Mouse (Mus musculus): ENCODE data around the gene Slc24a3.

Slc24a3 gene

DNA sequence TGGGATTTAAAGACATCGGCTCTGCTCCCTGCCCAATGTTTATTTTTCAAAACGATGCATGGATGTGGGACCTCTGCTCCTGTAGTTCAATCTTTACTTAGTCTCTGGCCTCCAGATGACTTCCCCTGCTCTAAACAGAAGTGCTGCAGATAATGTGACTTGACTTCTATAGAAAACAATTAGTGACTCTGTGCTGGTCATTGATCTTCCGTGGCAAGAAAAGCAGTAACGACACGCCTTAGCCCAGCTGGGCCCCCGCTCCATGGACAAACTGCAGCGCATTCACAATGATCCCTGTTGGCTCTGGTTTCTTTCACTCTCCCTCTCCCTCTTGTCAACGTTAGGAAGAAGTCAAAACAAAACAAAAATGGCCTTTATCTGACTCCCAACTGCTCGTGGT lies 453.6 kb downstream of the Slc24a3 start:
- DNase-seq (ENCODE audit: low spot score), result no peak

DNA sequence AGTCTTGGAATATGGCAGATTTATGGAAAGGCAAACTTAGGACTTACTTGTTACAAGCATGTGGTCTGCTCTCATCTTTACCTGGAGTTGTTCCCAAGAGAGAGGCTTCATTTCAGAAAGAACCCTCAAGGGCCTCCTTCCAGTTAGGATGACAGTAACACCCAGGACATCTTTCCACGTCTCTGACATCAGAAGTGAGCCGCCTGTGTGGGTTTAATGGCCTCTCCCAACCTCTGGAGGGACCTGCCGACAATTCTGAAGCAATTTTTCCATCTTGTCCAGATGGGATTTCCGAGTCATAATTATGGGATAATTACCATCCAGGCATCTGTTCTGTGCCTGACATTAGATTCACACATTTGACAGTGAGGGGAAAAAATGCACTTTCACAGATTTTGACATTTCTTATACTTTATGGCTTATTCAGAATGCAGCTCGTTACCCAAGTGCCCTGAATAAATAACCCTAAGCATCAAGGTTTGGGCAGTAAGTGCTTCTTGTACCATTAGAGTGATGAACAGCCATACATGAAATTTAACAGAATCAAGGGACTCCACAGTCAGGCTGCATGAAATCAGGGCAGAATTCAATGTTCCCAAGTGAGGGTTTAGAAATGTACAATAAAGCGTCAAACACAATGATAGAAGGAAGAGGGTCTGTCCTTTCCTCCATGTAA lies 463.7 kb downstream of the Slc24a3 start:
- DNase-seq (ENCODE audit: low spot score), result no peak

DNA sequence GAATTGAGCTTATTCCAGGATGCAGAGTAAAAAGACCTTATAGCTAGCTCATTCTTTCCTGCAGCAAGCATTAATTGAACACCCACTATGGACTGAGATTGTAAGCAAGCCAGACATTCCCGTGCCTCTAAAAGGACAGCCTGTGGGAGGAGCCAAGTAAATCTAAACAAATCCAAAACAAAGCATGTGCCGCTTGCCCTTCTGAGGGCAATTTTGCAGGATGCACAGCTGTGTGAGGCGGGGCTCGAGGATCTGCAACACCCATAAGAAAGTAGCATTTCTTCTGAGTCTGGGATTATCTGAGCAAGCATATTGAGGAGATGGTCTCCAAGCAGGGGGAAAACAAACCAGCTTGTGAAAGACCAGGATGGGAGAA lies 464.2 kb downstream of the Slc24a3 start:
- DNase-seq (ENCODE audit: low spot score), result no peak

DNA sequence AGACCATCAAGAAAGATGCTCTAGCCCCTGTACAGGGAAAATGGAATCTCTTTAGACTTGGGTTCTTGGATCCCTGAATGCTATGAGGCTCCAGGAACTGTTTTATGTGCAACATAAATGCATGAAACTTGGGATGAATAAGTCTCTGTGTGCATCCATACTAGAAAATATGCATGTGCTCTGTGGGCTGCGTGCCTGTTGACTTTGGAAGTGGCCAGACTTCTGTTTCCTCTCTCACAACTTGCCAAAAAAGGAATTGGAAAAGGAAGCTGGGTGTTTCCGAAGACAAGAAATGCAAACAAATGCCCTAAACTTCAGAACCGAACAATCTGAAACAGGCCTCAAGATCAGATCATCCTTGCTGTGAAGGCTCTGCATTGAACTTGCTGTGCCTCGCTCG lies 466.3 kb downstream of the Slc24a3 start:
- DNase-seq (ENCODE audit: low spot score), result no peak

DNA sequence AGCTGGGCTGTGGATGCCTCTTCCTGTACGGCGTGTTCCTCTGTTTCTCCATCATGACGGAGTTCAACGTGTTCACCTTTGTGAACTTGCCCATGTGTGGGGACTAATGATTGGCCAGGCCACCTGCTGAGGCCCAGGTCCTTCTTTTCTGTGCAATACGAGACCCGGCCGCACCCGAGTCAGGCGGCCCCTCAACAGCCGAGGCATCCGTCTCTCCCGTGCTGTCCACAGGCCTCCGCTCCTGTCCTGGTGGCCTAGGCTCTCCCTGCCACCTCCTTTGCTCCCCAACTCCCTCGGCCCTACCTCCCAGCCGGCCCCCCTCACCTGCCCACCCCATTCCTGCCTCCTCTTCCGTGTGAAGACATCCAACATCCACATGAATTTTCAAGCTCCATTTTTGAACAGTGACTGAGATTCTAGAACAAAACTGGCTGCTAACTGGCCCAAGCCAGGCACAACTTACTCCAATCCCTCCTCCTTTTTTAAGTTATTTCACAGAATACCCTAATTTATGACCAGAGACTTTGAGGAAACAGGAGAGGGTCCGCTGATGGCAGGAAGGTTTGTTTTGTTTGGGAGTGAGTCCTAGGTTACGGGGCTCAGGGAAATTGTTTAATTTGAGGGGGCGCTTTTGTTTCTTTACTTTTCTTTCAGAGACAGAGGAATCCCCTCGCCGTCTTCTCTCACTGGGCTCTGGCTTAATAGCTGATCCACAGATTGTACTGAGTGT lies 472.9 kb downstream of the Slc24a3 start:
- no peak for DNase-seq (ENCODE audit: low spot score)

DNA sequence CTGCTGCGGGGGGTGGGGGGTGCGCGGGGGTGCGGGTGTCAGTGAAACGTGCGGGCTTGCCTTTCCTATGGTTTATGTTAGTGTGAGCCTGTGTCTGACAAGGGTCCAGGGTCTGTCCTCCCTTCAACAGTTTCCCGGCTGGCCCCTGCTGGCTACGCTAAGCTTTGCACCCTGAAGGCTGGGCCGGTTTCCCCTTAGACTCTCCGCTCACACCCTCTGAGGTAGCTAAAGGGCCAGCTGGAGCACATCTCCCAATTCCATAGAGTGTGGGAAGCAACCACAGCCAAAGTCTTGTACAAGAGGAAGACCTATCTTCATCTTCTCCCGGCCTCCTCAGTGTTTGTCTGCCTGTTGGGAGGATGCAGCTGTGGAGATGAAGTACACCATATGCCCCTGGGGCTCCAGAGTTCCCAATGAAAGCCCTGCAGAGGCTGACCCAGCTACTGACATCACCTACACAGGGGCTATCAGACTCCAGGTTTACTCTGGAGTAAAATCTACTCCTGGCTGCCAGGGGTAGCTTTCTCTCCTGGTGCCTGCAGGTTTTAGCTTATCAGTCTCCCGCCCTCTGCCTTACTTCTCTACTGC lies 487.9 kb downstream of the Slc24a3 start:
- no peak for DNase-seq (ENCODE audit: low spot score)

DNA sequence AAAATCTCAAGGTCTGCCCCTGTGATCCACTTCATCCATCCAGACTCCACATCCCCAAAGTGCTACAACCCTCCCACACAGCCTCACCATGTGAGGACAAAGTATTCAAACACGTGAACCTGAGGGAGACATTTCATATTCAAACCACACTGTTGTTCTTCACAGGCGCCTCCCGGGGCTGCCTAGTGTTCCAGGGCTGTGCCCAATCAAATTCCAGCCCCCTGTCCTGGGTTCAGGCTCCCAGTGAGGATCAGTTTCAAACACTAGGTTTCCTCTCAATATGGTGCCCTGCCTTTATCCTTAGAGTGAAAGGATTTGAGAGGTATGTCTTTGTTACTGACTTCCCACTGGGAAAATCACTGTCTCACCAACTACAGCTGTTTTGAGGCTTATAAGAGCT lies 488.6 kb downstream of the Slc24a3 start:
- DNase-seq (ENCODE audit: low spot score), result no peak

DNA sequence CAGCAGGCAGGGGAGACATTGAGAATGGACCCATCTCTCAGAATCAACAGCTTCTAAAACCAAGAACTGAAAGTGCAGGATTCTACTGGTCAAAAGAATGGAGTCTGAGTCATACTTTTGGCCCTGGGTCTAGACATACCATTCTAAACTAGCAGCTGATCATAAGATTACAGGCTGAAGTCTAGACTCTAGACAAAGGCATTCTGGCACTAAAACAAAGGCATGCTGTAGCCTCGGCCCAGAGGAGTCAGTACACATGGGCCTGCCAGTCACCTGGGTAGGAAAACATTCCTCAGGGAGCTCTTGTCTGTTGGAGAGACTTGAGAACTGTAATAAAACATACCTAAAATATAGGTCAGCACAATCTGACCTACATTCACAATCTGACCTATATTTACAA lies 489.2 kb downstream of the Slc24a3 start:
- no peak for DNase-seq (ENCODE audit: low spot score)

DNA sequence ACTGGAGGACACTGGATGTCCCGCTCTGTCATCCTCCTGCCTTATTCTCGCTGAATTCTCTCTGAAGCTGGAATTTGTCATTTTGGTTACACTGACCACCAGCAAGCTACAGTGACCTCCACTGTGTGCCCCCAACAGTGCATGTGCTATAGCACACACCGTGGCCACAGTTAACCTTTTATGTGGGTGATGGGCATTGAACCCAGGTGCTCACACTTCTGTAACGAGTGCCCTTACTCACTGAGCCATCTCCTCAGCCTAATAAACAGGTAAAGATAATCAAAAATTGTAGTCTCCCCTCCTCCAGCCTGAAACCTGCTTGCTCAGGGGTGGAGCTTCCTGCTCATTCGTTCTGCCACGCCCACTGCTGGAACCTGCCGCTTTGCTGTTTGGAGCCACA lies 493.7 kb downstream of the Slc24a3 start:
- no peak for DNase-seq (ENCODE audit: low spot score)

DNA sequence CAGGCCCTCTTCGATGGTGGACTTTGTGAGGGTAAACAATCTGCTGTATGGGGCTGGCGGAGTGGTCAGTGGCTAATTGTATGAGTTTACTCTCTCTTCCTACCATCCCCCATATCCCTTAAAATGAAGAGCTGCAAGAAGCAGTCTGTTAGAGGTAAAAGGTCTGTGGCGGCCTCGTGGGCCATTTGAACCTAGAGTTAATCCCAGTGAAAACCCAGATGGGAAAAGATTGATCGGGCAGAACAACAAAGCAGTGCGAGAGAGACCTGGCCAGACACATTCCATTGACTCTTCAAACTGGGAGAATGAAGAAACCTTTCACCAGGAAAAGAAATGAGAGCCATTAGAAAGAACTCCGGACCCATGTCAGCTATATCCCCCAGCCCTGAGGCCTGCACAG lies 496.3 kb downstream of the Slc24a3 start:
- DNase-seq (ENCODE audit: low spot score), result no peak

DNA sequence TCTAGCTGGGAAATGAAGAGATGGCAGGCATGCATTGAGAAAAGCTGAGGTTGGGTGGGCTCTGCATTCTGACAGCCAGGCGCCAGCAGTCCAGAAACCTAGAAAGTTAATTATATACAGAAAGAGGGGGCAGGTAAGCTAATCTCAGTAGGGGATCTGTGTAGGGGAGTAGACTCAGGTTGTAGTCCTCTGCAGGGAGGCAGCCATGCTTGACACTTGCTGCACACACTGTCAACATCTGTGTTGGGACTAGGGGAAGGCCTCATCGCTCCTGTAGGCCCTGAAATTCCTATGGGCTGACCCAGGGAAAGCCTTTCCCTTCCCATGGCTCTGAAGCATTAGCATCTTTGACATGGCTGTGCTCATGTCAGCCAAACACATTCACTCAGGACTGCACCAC lies 496.8 kb downstream of the Slc24a3 start:
- DNase-seq (ENCODE audit: low spot score), result no peak

DNA sequence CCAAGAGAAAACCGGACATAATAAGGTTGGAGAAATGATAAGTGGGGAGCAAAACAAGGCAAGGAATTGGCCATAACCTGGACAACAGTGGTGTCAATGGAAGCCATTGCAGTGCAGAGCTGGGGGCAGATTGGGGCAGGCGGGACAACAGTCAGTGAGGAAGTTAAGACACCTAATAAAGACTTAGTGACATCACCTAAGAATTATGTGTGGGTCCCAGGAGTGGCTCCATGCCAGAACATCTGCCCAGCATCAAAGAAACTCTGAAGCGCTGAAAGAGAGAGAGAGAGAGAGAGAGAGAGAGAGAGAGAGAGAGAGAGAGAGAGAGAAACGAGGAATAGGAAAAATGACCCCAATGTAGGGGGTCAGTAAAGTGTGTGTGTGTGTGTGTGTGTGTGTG lies 500.6 kb downstream of the Slc24a3 start:
- no peak for DNase-seq (ENCODE audit: low spot score)

DNA sequence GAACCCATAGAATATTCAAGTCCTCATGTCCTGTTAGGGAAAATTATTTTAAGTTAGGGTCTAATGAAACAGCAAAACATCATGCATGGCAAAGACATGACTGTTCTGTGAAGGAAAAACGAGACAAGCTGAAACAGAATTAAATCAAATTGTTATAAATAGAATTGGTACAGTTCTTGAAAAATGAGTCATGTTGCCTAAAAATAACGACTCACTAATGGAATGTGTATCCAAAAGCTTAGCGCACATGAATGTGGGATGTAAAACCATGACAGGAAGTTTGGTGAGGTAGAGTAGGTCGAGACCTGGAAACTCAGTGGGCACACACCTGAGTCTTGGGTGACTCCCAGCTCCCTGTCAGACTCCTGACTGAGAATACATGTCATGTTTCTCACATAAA lies 502.6 kb downstream of the Slc24a3 start:
- no peak for DNase-seq (ENCODE audit: low spot score)

DNA sequence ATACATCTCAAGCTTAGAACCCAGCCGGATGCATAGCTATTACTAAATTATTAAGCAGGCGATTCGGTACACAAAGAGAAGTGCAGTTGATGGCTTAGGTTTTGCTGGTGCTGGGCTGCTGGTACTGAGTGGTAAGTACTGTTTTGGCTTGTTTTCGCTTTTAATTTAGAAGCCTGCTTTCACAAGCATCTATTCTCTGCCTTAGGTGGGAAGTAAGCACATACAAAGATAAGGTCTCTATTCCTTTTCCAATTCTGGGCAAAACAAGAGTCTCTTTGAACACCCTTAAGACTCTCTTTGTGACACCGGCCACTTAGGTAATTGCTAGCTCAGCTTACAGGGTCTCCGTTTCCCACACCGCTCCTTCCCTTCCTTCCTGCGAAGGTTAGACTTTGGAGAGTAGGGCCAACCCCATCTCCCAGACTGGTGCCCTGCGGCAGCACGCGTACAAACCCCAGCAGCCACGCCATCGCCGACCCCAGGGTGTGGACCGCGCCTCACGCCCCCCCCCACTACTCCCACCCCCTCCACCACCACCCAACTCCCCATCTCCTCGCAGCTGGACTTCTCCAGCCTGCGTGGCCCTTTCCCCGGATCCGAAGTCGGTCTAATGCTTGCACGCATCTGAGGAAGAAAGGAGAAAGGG lies 507.1 kb downstream of the Slc24a3 start:
- DNase-seq (ENCODE audit: low spot score), result no peak

DNA sequence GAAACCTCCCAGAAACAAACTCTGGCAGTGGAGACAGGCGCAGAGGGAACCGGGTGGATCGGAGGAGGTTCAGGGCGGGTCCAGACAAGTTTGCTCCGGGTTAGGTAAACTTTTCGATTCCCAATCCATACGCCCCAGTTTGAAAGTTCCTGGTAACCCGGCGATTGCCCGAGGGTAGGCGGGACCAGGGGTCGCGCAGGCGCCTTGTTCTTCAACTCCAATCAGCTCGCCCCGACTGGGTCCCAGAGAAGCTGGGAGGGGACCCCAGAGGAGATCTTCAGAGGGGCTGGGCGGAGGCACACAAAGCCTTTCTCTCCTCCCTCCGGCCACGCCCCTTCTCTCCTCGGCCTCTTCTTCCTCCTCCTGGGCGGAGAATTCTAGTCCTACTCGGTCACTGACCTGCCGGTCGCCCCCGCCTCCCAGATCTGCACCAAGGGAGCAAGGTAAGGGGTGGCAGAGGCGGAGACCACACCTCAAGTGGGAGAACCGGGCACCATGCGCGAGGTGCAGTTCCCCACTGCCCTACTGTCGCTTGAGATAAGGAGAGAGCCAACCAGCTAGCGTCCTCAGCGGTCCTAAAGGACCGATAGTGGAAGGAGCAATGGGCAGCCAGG lies 507.7 kb downstream of the Slc24a3 start, which contains the start of gene Rin2:
TSS of gene Rin2 (plus strand) at position 74 of the 614 bp plus-strand sequence.
- DNase-seq (ENCODE audit: low spot score), result peak; percentile 60

DNA sequence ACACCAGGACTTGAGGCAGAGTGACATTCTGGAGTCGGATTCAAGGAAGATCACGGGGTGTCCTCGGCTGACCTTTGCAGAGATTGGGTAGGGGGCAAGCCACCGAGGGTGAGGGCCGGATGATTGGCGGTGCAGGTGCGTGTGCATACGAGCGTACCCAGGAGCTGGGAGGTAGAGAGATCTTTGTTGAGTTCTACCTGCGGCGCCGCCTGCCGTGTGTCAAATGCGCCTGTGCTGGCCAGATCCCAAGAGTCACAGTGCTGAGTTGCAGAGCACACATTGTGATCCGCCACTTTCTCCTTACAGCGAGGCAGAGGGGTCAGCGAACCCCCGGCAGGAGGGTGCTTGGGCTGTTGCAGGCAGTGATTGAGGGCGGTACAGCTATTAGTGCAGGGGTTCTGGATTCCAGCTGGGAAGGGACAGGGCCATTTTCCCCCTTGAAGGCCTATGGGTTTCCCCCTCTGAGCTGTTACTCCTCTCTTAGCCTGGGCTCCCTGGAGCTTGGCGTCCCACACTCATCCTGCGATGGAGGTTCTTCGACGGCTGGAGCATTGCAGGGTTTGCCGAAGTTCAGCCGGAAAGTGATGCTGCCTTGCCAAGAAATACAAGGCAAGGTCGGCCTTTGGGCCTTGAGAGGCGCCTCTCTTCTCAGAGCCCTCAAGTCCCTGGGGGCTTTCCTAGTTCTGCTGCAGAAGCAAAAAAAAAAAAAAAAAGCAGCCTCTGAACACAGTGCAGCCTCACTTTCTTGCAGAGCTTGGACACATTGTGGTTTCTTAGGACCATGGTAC lies 508.4 kb downstream of the Slc24a3 start:
- peak; percentile 38 for DNase-seq (ENCODE audit: low spot score)

DNA sequence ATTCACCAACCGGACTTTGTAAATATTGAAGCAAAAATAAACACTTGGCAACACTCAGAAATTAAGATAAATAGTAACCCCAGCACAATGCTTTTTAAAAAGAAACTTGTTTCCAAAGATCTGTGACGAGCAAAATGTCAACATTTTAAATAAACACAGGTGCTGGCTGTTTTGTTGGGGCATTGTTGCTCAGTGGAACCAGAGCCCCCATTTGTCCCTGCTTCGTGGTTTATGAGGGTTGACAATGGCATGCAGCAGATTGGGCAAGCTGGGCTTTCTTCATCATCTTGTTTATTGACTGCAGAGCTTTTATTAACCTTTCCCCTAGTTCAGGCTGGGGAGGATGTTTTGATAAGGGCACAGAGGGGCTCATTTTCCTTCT lies 509.0 kb downstream of the Slc24a3 start:
- DNase-seq (ENCODE audit: low spot score), result no peak

DNA sequence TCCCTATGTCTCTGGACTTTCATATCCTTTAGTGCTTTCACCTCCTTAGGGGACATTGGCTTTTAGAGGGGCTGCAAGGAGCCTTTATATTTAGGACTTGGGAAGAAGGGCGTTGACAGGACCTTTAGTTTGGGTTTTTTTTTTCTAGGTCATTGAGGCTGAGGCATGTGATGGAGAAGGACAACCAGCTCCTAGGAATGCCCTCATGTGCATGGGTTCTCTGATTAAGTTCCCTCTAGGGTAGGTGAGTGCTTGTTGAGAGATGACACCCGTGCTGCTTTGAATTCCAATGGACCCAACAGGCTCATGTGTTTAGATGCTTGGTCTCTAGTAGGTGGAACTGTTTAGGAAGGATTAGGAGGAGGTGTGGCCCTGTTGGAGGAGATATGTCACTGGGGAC lies 509.4 kb downstream of the Slc24a3 start:
- DNase-seq (ENCODE audit: low spot score), result no peak

DNA sequence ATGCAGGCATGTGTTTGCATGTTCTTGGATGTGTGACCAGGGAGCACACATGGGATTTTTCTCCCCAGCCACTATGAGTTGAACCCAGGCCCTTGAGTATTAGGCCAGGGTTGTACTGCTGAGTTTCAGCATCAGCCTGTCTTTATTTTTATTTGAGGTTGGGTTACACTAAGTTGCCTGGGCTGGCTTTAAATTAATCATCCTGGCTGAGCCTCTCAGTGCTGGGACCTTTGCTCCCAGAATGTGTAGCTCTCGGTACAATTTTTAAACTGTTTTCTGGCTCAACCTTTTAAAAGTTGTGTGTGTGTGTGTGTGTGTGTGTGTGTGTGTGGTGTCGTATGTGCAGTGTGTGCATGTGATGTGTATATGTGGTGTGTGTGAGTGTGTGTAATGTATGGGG lies 512.6 kb downstream of the Slc24a3 start:
- DNase-seq (ENCODE audit: low spot score), result no peak

DNA sequence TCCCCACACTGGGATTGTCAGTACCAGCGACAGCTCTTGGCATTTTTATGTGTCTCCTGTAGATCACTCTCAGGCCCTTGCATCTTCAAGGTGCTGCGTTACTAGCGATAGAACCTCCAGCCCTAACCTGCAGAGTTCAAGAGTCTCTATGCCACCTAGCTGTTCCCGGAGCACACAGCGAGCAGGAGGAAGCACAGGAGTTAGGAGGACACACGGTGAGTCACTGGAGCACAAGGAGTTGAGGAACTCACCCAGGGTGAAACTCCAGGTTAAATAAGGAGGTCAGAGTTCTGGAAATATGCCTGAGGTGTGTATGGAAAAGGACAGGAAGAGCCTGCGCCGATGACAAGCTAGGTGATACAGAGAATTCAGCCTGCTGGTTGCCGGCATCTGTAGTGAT lies 513.2 kb downstream of the Slc24a3 start:
- DNase-seq (ENCODE audit: low spot score), result no peak

DNA sequence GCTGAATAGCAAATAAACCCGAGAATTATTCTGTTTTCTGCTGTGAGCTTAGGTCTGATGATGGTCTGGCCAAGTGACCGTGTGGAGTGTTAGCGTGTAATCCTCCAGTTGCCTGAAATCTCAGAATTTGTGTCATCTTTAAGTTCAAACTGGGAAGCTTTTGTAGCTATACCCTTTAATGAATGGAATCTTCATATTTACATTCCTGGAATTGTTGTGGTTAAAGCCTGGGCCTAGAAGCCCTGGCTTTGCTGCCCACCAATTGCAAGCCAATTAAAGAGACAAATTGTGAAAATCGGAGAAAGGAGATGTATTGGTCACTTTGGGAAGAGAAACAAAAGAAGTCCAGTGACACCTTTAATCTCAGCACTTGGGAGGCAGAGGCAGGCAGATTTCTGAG lies 514.1 kb downstream of the Slc24a3 start:
- DNase-seq (ENCODE audit: low spot score), result no peak

DNA sequence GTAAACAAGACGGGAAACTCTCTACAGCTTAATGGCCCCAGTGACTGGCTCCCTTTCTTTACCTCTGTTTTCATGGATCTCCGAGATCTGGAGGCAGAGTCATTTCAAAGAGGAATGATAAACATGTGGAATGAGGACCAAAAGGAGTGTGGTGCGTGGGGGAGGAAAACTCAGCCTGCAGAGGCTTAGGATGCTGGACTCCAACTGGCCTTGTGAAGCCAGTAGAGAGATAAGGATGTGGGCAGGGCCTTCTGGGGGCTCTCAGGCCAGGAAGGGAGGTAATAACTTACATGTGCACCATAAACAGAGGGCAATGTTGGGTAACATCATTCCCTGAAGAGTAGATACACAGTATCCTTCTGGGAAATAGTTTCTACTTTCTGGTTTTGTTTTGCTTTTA lies 515.4 kb downstream of the Slc24a3 start:
- no peak for DNase-seq (ENCODE audit: low spot score)

Data from ovary, postnatal 10 days (tissue).